Mouse (Mus musculus) neural tube, embryonic 11.5 days (tissue): ENCODE measurements around the gene Spns1. TPM values are rescaled to one million over a fixed set of nuclear protein-coding genes. Genes with fewer than 3 reads are reported as not detected.

Source experiments
- ATAC-seq: fragments of 200-750 bp; cut with Nextera tagmentation; 2 replicates; pipeline ENCODE4 v1.8.0; 2017; ENCODE audit warnings: moderate number of reproducible peaks, mild to moderate bottlenecking, moderate TSS enrichment, moderate library complexity; ENCODE audit not compliant: insufficient read depth, low FRiP score, low TSS enrichment
- DNase-seq: peaks from one replicate; pipeline ENCODE4 v3.0.0-alpha.2; 2015; ENCODE audit warnings: low spot score
- H3K27ac ChIP-seq: fragments of 300-500 bp; sonication (generic); 2 replicates; pipeline ENCODE4 v1.5.1; 2014; ENCODE audit warnings: low read depth, mild to moderate bottlenecking, low read length
- H3K27me3 ChIP-seq: fragments of 300-500 bp; sonication (generic); 2 replicates; pipeline ENCODE4 v1.6.1; 2014; ENCODE audit warnings: mild to moderate bottlenecking, low read length, mixed read lengths; ENCODE audit not compliant: control insufficient read depth, insufficient read depth
- H3K36me3 ChIP-seq: fragments of 300-500 bp; sonication (generic); 2 replicates; pipeline ENCODE4 v1.6.1; 2014; ENCODE audit warnings: mild to moderate bottlenecking, low read length, moderate library complexity, mixed read lengths; ENCODE audit not compliant: control insufficient read depth, insufficient read depth
- H3K4me1 ChIP-seq: fragments of 300-500 bp; sonication (generic); 2 replicates; pipeline ENCODE4 v1.6.1; 2014; ENCODE audit warnings: low read length, mixed read lengths; ENCODE audit not compliant: control insufficient read depth, insufficient read depth
- H3K4me2 ChIP-seq: fragments of 300-500 bp; sonication (generic); 2 replicates; pipeline ENCODE4 v1.6.1; 2014; ENCODE audit warnings: low read depth, mild to moderate bottlenecking, moderate library complexity
- H3K4me3 ChIP-seq: fragments of 300-500 bp; sonication (generic); 2 replicates; pipeline ENCODE4 v1.5.1; 2014; ENCODE audit warnings: low read depth, low read length
- H3K9ac ChIP-seq: fragments of 300-500 bp; sonication (generic); 2 replicates; pipeline ENCODE4 v1.6.1; 2014; ENCODE audit warnings: mild to moderate bottlenecking, low read length
- H3K9me3 ChIP-seq: fragments of 300-500 bp; sonication (generic); 2 replicates; pipeline ENCODE4 v1.6.1; 2016; ENCODE audit warnings: low read length; ENCODE audit not compliant: control insufficient read depth
- WGBS: fragments of 180-500 bp; shearing (Covaris S2); extraction: QIAGEN DNeasy Blood & Tissue Kit; methylation state at CpG from one replicate; pipeline ENCODE4 v1.1.7; 2014; 5-methylcytosine and 5-hydroxymethylcytosine counted together
- polyA plus RNA-seq: library from polyadenylated mRNA; unstranded; fragments of >200 nt; fragmentation: Nextera tagmentation; extraction: Ambion mirVana; gene quantifications from 2 replicates; pipeline ENCODE4 v1.2.1, GENCODE M21; 2014

The Spns1 gene
- polyA plus RNA-seq, 1 experiment from 2014 or later: 54.0 TPM

GRCm38 (mm10) chr7:126383565-126383964 is 6.3 kb upstream of the Spns1 start:
- 91% methylated on average over 5 of the region's 5 CpGs for WGBS
- no peaks in the 10 kb centered on the region for H3K36me3 ChIP-seq
- ATAC-seq: no peak

DNA sequence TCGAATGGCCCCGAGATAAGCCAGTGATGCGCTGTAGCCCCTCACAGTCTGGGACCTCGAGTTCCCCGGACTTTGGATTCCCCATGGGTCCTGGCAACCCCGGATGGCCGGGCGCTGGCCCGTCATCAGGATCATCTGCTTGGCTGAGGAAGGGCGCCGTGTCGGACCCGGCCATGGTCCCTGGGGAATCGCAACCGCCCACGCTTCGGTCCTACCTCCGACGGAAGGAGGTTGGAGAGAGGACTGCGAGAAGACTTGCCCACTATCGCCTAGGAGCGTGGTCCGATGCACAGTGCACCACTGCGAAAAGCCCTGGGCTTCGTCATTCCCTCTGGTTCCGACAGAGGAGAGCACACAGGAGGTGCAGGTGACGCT is 360 bp downstream of the Spns1 start:
- no peaks in the 10 kb centered on the region for H3K9me3 ChIP-seq
- no peaks in the 10 kb centered on the region for H3K27me3 ChIP-seq
- 0 out of 2 replicates have a peak overlapping the region, but pooled peaks have one; percentile 34 for H3K27ac ChIP-seq
- peaks cover 4% of the 10 kb centered on the region; the same call in 1 of the 2 replicates for H3K36me3 ChIP-seq
- ATAC-seq (peak; percentile 45), DNase-seq (no peak)
- H3K9ac ChIP-seq: peak overlapping the region; percentile 83
- peaks cover 8% of the 10 kb centered on the region for H3K4me1 ChIP-seq
- H3K4me2 ChIP-seq: peak overlapping the region; percentile 97
- peak overlapping the region; percentile 93 for H3K4me3 ChIP-seq
- WGBS: 2% methylated on average over 27 of the region's 27 CpGs

More at GRCm38 (mm10) chr7:126383565-126383964, 6.3 kb upstream of the Spns1 start:
- H3K9ac ChIP-seq: no peak overlapping the region
- H3K4me1 ChIP-seq: no peaks in the 10 kb centered on the region
- no peaks in the 10 kb centered on the region for H3K27me3 ChIP-seq
- DNase-seq: no peak
- H3K4me2 ChIP-seq: no peak overlapping the region
- no peak overlapping the region for H3K4me3 ChIP-seq
- H3K27ac ChIP-seq: no peak overlapping the region
- no peaks in the 10 kb centered on the region for H3K9me3 ChIP-seq

- Histone ChIP-seq H3K4me2 (no peak overlapping the region), H3K9me3 (no peaks in the 10 kb centered on the region), H3K9ac (no peak overlapping the region), H3K27ac (no peak overlapping the region), H3K36me3 (peaks cover 5% of the 10 kb centered on the region), H3K4me3 (no peak overlapping the region), H3K4me1 (peaks cover 8% of the 10 kb centered on the region), H3K27me3 (no peaks in the 10 kb centered on the region)
- ATAC-seq (no peak), DNase-seq (no peak)
- WGBS: 83% methylated on average over 5 of the region's 5 CpGs
These were observed 2.2 kb downstream of the Spns1 start for GRCm38 (mm10) chr7:126375012-126375411.

GRCm38 (mm10) chr7:126374526-126374925 is 2.7 kb downstream of the Spns1 start:
- H3K36me3 ChIP-seq: peaks cover 5% of the 10 kb centered on the region
- ATAC-seq: no peak
- WGBS: 80% methylated on average over 6 of the region's 6 CpGs

DNA sequence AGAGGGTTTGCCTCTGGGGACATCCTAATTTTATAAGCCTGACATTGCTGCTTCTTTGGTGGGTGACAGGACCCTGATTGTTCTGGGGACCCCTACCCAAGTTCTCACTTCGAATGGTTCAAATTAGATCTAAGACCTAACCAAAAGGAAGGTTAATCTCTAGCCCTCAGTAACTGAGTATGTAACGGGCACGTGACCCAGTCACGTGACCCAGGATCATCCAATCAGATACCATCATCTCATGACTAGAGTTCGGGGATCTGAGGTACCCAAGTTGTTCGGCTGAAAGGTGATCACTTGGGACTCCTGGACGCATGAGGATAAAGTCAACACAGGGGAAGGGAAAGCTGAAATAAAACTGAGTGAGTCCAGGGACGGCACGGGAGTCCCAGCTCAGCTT is 4.2 kb downstream of the Spns1 start:
- no peak for ATAC-seq
- peaks cover 5% of the 10 kb centered on the region for H3K36me3 ChIP-seq
- H3K4me1 ChIP-seq: peaks cover 8% of the 10 kb centered on the region
- H3K4me3 ChIP-seq: no peak overlapping the region
- 88% methylated on average over 9 of the region's 9 CpGs for WGBS
- H3K27me3 ChIP-seq: no peaks in the 10 kb centered on the region
- H3K9me3 ChIP-seq: no peaks in the 10 kb centered on the region
- H3K4me2 ChIP-seq: no peak overlapping the region
- H3K27ac ChIP-seq: no peak overlapping the region
- no peak for DNase-seq
- H3K9ac ChIP-seq: no peak overlapping the region

More at GRCm38 (mm10) chr7:126374526-126374925, 2.7 kb downstream of the Spns1 start:
- Histone ChIP-seq H3K27me3 (no peaks in the 10 kb centered on the region), H3K4me3 (no peak overlapping the region), H3K4me1 (peaks cover 8% of the 10 kb centered on the region), H3K27ac (no peak overlapping the region), H3K9ac (no peak overlapping the region), H3K4me2 (no peak overlapping the region), H3K9me3 (no peaks in the 10 kb centered on the region)
- DNase-seq: no peak

DNA sequence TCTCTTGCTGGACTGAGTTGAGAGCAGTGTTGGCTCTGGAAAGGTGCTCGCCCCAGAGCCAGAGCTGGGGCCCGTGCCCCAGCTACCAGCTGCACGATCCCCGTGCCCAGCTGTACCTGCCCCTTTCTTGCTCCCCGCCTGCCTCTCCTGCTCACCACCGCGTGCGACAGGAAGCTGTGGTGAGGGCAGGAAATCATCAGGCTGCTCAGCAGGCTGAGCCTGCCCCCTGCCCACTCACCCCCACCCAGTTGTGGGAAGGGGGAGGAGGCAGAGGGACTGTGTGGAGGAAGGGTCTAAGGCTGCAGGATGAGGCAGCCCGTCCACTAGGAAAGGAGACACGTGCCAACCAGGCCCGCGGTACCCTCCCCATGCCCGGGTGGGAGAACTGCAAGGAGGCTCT is 7.9 kb downstream of the Spns1 start, which contains the start of gene Lat:
Lat (minus strand) TSS at position 178 of the 400 bp plus-strand sequence.
- Histone ChIP-seq H3K36me3 (peaks cover 5% of the 10 kb centered on the region), H3K4me3 (no peak within 1 kb of the TSS)

DNA sequence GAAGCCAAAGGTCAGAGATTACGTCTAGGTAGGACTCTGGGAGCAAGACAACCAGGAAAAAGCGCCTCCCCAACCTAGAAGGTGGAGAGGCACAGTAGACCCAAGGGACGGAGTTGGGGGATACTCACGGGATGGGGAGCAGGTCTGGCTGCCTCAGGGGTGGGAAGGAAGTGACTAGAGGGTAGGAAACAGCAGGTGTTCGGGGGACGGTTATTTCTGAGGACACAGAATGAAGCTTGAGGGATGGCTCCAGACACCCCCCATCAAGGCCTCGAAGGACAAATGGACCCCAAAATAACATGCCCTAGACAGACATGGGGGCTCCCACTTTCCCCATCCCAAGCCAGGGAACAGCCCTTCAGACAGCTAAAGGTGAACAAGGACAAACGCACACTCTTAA is 8.9 kb downstream of the Spns1 start:
- DNase-seq: no peak
- peaks cover 5% of the 10 kb centered on the region for H3K36me3 ChIP-seq
- WGBS: 88% methylated on average over 8 of the region's 8 CpGs

More for the DNA sequence above, 7.9 kb downstream of the Spns1 start, which contains the start of gene Lat:
- ATAC-seq: no peak
- Histone ChIP-seq H3K4me2 (no peak within 1 kb of the TSS), H3K27me3 (no peaks in the 10 kb centered on the region), H3K9ac (no peak within 1 kb of the TSS), H3K27ac (no peak within 1 kb of the TSS), H3K9me3 (no peaks in the 10 kb centered on the region), H3K4me1 (no peaks in the 10 kb centered on the region)
- no peak for DNase-seq
- 80% methylated on average over 13 of the region's 13 CpGs for whole genome bisulfite sequencing

DNA sequence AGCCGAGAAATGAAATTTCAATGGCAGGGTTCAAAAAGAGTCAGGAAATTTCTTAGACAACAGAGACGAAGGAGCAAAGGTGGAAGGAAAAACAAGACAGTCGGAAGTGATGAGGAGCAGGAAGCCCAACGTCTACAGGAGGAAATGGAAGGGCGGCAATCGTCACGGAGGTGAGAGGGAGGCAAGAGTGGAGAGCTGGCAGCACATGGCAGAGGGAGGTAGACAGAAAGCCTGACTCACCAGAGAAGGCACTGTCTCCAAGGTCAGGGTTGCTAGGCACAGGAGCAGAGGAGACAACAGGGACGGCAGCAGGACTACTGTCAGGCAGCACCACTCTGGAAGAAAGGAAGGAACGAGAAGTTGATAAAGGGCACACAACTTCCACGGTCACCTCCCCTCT is 9.6 kb downstream of the Spns1 start:
- Histone ChIP-seq H3K9ac (no peak overlapping the region), H3K4me1 (no peaks in the 10 kb centered on the region), H3K9me3 (no peaks in the 10 kb centered on the region), H3K27me3 (no peaks in the 10 kb centered on the region), H3K36me3 (peaks cover 5% of the 10 kb centered on the region), H3K4me3 (no peak overlapping the region), H3K27ac (no peak overlapping the region), H3K4me2 (no peak overlapping the region)
- no peak for ATAC-seq
- DNase-seq: no peak
- WGBS: 93% methylated on average over 9 of the region's 10 CpGs

More for the DNA sequence above, 8.9 kb downstream of the Spns1 start:
- no peaks in the 10 kb centered on the region for H3K27me3 ChIP-seq
- no peak for ATAC-seq
- H3K4me2 ChIP-seq: no peak overlapping the region
- H3K4me1 ChIP-seq: no peaks in the 10 kb centered on the region
- no peak overlapping the region for H3K27ac ChIP-seq
- no peak overlapping the region for H3K9ac ChIP-seq
- no peaks in the 10 kb centered on the region for H3K9me3 ChIP-seq
- no peak overlapping the region for H3K4me3 ChIP-seq

DNA sequence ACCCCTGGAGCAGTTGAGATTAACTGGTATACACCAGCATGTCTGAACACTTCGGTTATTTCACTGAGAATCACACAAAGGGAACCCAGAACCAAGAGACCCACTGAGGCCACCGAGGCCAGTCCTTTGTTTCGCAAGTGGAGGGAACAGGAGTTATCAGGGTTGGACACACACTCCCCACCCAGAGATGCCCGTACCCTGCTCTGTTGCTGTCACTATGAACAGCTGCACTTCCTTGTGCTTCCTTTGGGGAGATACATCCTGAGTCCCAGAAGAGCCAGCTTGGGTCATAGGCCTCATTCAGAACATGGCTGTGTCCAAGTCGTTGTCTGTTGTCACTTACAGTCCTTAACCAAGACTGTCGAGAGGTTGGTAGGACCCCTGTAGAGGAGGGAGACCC is 14.2 kb downstream of the Spns1 start:
- Histone ChIP-seq H3K36me3 (no peaks in the 10 kb centered on the region), H3K27ac (no peak overlapping the region), H3K4me1 (no peaks in the 10 kb centered on the region), H3K27me3 (no peaks in the 10 kb centered on the region), H3K4me2 (no peak overlapping the region), H3K9me3 (no peaks in the 10 kb centered on the region), H3K4me3 (no peak overlapping the region), H3K9ac (no peak overlapping the region)
- DNase-seq: no peak
- WGBS: 82% methylated on average over 6 of the region's 6 CpGs
- no peak for ATAC-seq
